ENCODE assay signal across 13 mouse cellular contexts in the genomic region with DNA sequence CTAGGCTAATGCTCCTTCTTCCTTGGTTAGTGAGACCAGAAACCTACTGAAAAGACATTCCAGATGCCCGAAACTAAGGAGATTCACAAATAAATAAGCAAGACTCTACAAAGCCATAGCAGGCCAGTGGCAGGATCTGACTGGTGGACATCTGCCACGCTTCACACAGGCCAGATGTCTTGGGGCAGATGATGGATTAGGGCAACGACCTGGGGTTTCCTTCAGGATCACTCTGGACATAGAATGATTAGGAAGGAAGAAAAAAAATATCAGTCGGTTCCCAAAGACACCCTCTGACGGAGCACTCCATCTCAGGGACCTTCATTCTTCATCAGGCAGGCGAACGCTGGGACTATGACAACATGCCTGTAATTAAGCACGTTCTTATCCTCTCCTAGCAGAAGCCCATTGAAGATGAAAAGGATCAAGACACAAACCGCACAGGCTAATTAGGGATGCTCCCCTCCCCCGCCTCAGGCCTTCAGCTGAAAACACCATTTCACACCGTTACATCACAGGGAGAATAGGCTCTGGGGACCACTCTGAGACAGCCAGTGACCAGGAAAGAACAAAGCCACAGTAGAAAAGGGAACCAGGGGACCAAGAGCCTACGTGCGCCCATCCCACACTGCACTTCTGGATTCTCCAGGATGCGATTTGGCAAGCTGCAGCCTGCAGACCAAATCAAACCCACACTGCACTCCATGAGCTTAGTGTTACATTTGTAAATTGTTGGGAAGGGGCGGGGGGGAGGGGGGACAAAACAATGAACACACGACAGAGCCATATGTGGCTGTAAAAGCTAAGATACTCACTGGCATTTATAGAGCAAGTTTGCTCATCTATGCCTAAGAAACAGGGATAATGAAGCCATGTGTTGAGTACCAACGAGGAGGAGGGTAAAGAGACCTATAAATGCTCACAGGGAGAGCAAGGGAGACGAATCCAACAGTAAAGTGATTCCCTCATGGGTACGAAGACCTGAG.
A peak's percentile ranks its signal among the peaks of the same experiment; 100 is the strongest.
DNase-seq lines count a peak whose midpoint lies in the region; ATAC-seq and TF ChIP-seq lines count a peak whose summit lies in the region.
"Had no signal": no experiment of that assay in that cellular context is flagged by ENCODE, and none has a peak within 500 bp of the region (broad histone marks: within the 10 kb centered on the region; RNA-seq: fewer than 3 reads in every experiment).

No protein-coding gene starts in this region.

- 0 out of 2 replicates have a peak overlapping the region, but pooled peaks have one; percentile 8 for H3K9ac ChIP-seq in forebrain, embryonic 14.5 days (ENCODE audit: low read length)
- no peak overlapping the region for H3K9ac ChIP-seq in hindbrain, postnatal 0 days (replicated peaks; ENCODE audit: low read length)
- H3K9ac ChIP-seq in neural tube, embryonic 13.5 days, result no peak overlapping the region
- H3K9ac ChIP-seq: limb, embryonic 12.5 days had no signal

- no peaks in the 10 kb centered on the region for H3K9me3 ChIP-seq in embryonic facial prominence, embryonic 10.5 days
- no peaks in the 10 kb centered on the region for H3K9me3 ChIP-seq in forebrain, embryonic 14.5 days (replicated peaks; ENCODE audit: control insufficient read depth, low read length)
- H3K9me3 ChIP-seq in hindbrain, postnatal 0 days (ENCODE audit: low read length), result no peaks in the 10 kb centered on the region
- no peaks in the 10 kb centered on the region for H3K9me3 ChIP-seq in neural tube, embryonic 13.5 days
- H3K9me3 ChIP-seq: limb, embryonic 12.5 days had no signal

- H3K4me1 ChIP-seq in embryonic facial prominence, embryonic 10.5 days, result peaks cover 37% of the 10 kb centered on the region
- H3K4me1 ChIP-seq in forebrain, embryonic 14.5 days (ENCODE audit: control insufficient read depth, insufficient read depth, low read length), result peaks cover 37% of the 10 kb centered on the region
- peaks cover 4% of the 10 kb centered on the region; the same call in 1 of the 2 replicates for H3K4me1 ChIP-seq in hindbrain, postnatal 0 days (ENCODE audit: insufficient read depth, low read length)
- peaks cover 30% of the 10 kb centered on the region for H3K4me1 ChIP-seq in neural tube, embryonic 13.5 days (replicated peaks)

- H3K36me3 ChIP-seq in embryonic facial prominence, embryonic 10.5 days (replicated peaks), result no peaks in the 10 kb centered on the region
- no peaks in the 10 kb centered on the region for H3K36me3 ChIP-seq in forebrain, embryonic 14.5 days (ENCODE audit: control insufficient read depth, insufficient read depth, low read length)
- H3K36me3 ChIP-seq in hindbrain, postnatal 0 days (ENCODE audit: insufficient read depth, low read length), result no peaks in the 10 kb centered on the region
- no peaks in the 10 kb centered on the region for H3K36me3 ChIP-seq in neural tube, embryonic 13.5 days
- H3K36me3 ChIP-seq: limb, embryonic 12.5 days had no signal

- ATAC-seq in forebrain, embryonic 14.5 days, result peak; percentile 76
- ATAC-seq in hindbrain, postnatal 0 days, result peak; percentile 40; the same call in 1 of the 2 replicates
- ATAC-seq in neural tube, embryonic 13.5 days (ENCODE audit: low read depth), result peak; percentile 78

- no peak for TF ChIP-seq CTCF in hindbrain, postnatal 0 days (IDR thresholded peaks at IDR 0.05; ENCODE audit: low read depth)
- no peak for TF ChIP-seq CTCF in left cerebral cortex, adult 2 months (IDR thresholded peaks at IDR 0.05)

- H3K27me3 ChIP-seq in embryonic facial prominence, embryonic 10.5 days (replicated peaks; ENCODE audit: low read depth, poor library complexity, severe bottlenecking), result peaks cover 15% of the 10 kb centered on the region
- H3K27me3 ChIP-seq in forebrain, embryonic 14.5 days (replicated peaks; ENCODE audit: control insufficient read depth, insufficient read depth, low read length), result no peaks in the 10 kb centered on the region
- no peaks in the 10 kb centered on the region for H3K27me3 ChIP-seq in hindbrain, postnatal 0 days (ENCODE audit: insufficient read depth, low read length)
- H3K27me3 ChIP-seq in neural tube, embryonic 13.5 days, result no peaks in the 10 kb centered on the region
- H3K27me3 ChIP-seq: CH12.LX; limb, embryonic 12.5 days had no signal

- WGBS in embryonic facial prominence, embryonic 10.5 days, result 39% methylated on average over 19 of the region's 19 CpGs
- 13% methylated on average over 19 of the region's 19 CpGs for WGBS in forebrain, embryonic 14.5 days
- 32% methylated on average over 19 of the region's 19 CpGs for WGBS in hindbrain, postnatal 0 days
- WGBS in neural tube, embryonic 13.5 days, result 15% methylated on average over 19 of the region's 19 CpGs

- no peak overlapping the region for H3K4me3 ChIP-seq in embryonic facial prominence, embryonic 10.5 days
- no peak overlapping the region for H3K4me3 ChIP-seq in forebrain, embryonic 14.5 days (ENCODE audit: low read depth, low read length)
- no peak overlapping the region for H3K4me3 ChIP-seq in hindbrain, postnatal 0 days (ENCODE audit: low read length)
- H3K4me3 ChIP-seq in neural tube, embryonic 13.5 days, result no peak overlapping the region
- no peak overlapping the region for H3K4me3 ChIP-seq in left cerebral cortex, adult 2 months
- H3K4me3 ChIP-seq: limb, embryonic 12.5 days had no signal

- intact Hi-C loops in heart, postnatal 36 days (cut with DNase I), result no loop called here
- intact Hi-C loops in left cerebral cortex, adult 2 months (cut with DNase I), result no loop called here

- peak overlapping the region; percentile 7; the same call in 1 of the 2 replicates for H3K4me2 ChIP-seq in forebrain, embryonic 14.5 days (ENCODE audit: low read length)
- H3K4me2 ChIP-seq in hindbrain, postnatal 0 days (ENCODE audit: low read depth, low read length), result no peak overlapping the region
- no peak overlapping the region for H3K4me2 ChIP-seq in neural tube, embryonic 13.5 days
- H3K4me2 ChIP-seq: limb, embryonic 12.5 days had no signal

- peak; percentile 26 for DNase-seq in embryonic facial prominence, embryonic 10.5 days (ENCODE audit: low spot score)
- peak; percentile 77 for DNase-seq in forebrain, embryonic 14.5 days (ENCODE audit: low spot score)
- no peak for DNase-seq in hindbrain, postnatal 0 days (ENCODE audit: low spot score)
- no peak for DNase-seq in spleen, postnatal 14 days (ENCODE audit: low spot score in 2 of 2)
- DNase-seq in kidney, postnatal 10 days, result no peak
- no peak for DNase-seq in heart, postnatal 36 days
- DNase-seq in left cerebral cortex, adult 2 months (ENCODE audit: extremely low spot score in 1 of 2, low spot score in 2 of 2), result no peak
- DNase-seq: adrenal gland, adult 8-10 months; heart, adult 18-20 months; lung, adult 2 months had no signal

- peak overlapping the region; percentile 0; the same call in 1 of the 2 replicates for H3K27ac ChIP-seq in embryonic facial prominence, embryonic 10.5 days (replicated peaks)
- H3K27ac ChIP-seq in forebrain, embryonic 14.5 days (ENCODE audit: low read depth, low read length), result peak overlapping the region; percentile 76
- no peak overlapping the region for H3K27ac ChIP-seq in hindbrain, postnatal 0 days
- H3K27ac ChIP-seq in neural tube, embryonic 13.5 days (replicated peaks), result peak overlapping the region; percentile 71
- H3K27ac ChIP-seq in left cerebral cortex, adult 2 months, result no peak overlapping the region
- H3K27ac ChIP-seq: limb, embryonic 12.5 days had no signal

Comparison
In these comparisons a context has a peak if more than half of its experiments do, and no peak if none do; other contexts are left out.
1. DNase-seq: peak in embryonic facial prominence, embryonic 10.5 days (single experiment) and forebrain, embryonic 14.5 days (single experiment); none in hindbrain, postnatal 0 days (single experiment), spleen, postnatal 14 days (0 of 2), kidney, postnatal 10 days (single experiment), heart, postnatal 36 days (0 of 2) and left cerebral cortex, adult 2 months (0 of 2).
2. H3K27ac ChIP-seq: peak in embryonic facial prominence, embryonic 10.5 days (single experiment), forebrain, embryonic 14.5 days (single experiment) and neural tube, embryonic 13.5 days (single experiment); none in hindbrain, postnatal 0 days (single experiment) and left cerebral cortex, adult 2 months (single experiment).
3. Peak in every context shown above with its lines, with median percentiles within 50 percentile points of each other: ATAC-seq.